In genomic region chr11:52641725-52642338, GRCm38 (mm10) we compare ENCODE assay signal across 9 mouse cellular contexts.
A peak's percentile ranks its signal among the peaks of the same experiment; 100 is the strongest.
DNase-seq lines count a peak whose midpoint lies in the region; ATAC-seq lines count a peak whose summit lies in the region.
"Had no signal": no experiment of that assay in that cellular context is flagged by ENCODE, and none has a peak within 500 bp of the region (broad histone marks: within the 10 kb centered on the region; RNA-seq: fewer than 3 reads in every experiment).

No protein-coding gene starts in this region.

- H3K9me3 ChIP-seq in hindbrain, embryonic 11.5 days (ENCODE audit: control insufficient read depth, low read length), result no peaks in the 10 kb centered on the region
- H3K9me3 ChIP-seq in hindbrain, embryonic 13.5 days, result no peaks in the 10 kb centered on the region
- no peaks in the 10 kb centered on the region for H3K9me3 ChIP-seq in forebrain, embryonic 15.5 days
- no peaks in the 10 kb centered on the region for H3K9me3 ChIP-seq in midbrain, embryonic 14.5 days (ENCODE audit: control insufficient read depth, low read length)

- peaks cover 8% of the 10 kb centered on the region; the same call in 1 of the 2 replicates for H3K4me1 ChIP-seq in hindbrain, embryonic 11.5 days (replicated peaks; ENCODE audit: control insufficient read depth, insufficient read depth, low read length)
- peaks cover 28% of the 10 kb centered on the region for H3K4me1 ChIP-seq in hindbrain, embryonic 13.5 days (replicated peaks)
- H3K4me1 ChIP-seq in forebrain, embryonic 15.5 days, result peaks cover 23% of the 10 kb centered on the region
- peaks cover 26% of the 10 kb centered on the region for H3K4me1 ChIP-seq in midbrain, embryonic 14.5 days (ENCODE audit: control insufficient read depth, insufficient read depth, low read length)
- H3K4me1 ChIP-seq: megakaryocyte, embryonic 14.5 days had no signal

- no peak overlapping the region for H3K9ac ChIP-seq in hindbrain, embryonic 11.5 days (ENCODE audit: low read depth, low read length)
- no peak overlapping the region for H3K9ac ChIP-seq in hindbrain, embryonic 13.5 days
- H3K9ac ChIP-seq in forebrain, embryonic 15.5 days (replicated peaks), result no peak overlapping the region
- no peak overlapping the region for H3K9ac ChIP-seq in midbrain, embryonic 14.5 days (replicated peaks; ENCODE audit: low read length)

- 5% methylated on average over 14 of the region's 14 CpGs for WGBS in hindbrain, embryonic 11.5 days
- 5% methylated on average over 14 of the region's 14 CpGs for WGBS in hindbrain, embryonic 13.5 days
- 7% methylated on average over 14 of the region's 14 CpGs for WGBS in forebrain, embryonic 15.5 days
- 5% methylated on average over 14 of the region's 14 CpGs for WGBS in midbrain, embryonic 14.5 days

- DNase-seq in hindbrain, embryonic 11.5 days (ENCODE audit: low spot score), result peak; percentile 47
- peak; percentile 50 for DNase-seq in embryo, embryonic 11 days
- DNase-seq in midbrain, embryonic 14.5 days, result peak; percentile 70
- DNase-seq in Muller cell, postnatal 12 days (ENCODE audit: inconsistent ontology term), result no peak
- DNase-seq in kidney, adult 18-20 months, result no peak
- DNase-seq: liver had no signal

- H3K4me3 ChIP-seq in hindbrain, embryonic 11.5 days (ENCODE audit: low read depth, low read length), result no peak overlapping the region
- H3K4me3 ChIP-seq in hindbrain, embryonic 13.5 days, result no peak overlapping the region
- H3K4me3 ChIP-seq in forebrain, embryonic 15.5 days, result no peak overlapping the region
- no peak overlapping the region for H3K4me3 ChIP-seq in midbrain, embryonic 14.5 days (replicated peaks; ENCODE audit: low read depth, low read length)
- H3K4me3 ChIP-seq: megakaryocyte, embryonic 14.5 days had no signal

- ATAC-seq in hindbrain, embryonic 11.5 days (ENCODE audit: low FRiP score), result peak; percentile 33; the same call in 1 of the 2 replicates
- no peak; the same call in 1 of the 2 replicates for ATAC-seq in hindbrain, embryonic 13.5 days (ENCODE audit: low FRiP score)
- peak; percentile 58 for ATAC-seq in forebrain, embryonic 15.5 days (replicated peaks)
- no peak for ATAC-seq in midbrain, embryonic 14.5 days (ENCODE audit: low FRiP score, low TSS enrichment)

- no peak overlapping the region for H3K4me2 ChIP-seq in hindbrain, embryonic 11.5 days (replicated peaks; ENCODE audit: low read depth, low read length)
- no peak overlapping the region for H3K4me2 ChIP-seq in hindbrain, embryonic 13.5 days
- H3K4me2 ChIP-seq in forebrain, embryonic 15.5 days (replicated peaks), result no peak overlapping the region
- H3K4me2 ChIP-seq in midbrain, embryonic 14.5 days (ENCODE audit: low read length), result no peak overlapping the region

- H3K36me3 ChIP-seq in hindbrain, embryonic 11.5 days (ENCODE audit: control insufficient read depth, insufficient read depth, low read length), result no peaks in the 10 kb centered on the region
- no peaks in the 10 kb centered on the region for H3K36me3 ChIP-seq in hindbrain, embryonic 13.5 days
- no peaks in the 10 kb centered on the region for H3K36me3 ChIP-seq in forebrain, embryonic 15.5 days
- H3K36me3 ChIP-seq in midbrain, embryonic 14.5 days (ENCODE audit: control insufficient read depth, insufficient read depth, low read length), result no peaks in the 10 kb centered on the region

- no peak overlapping the region for H3K27ac ChIP-seq in hindbrain, embryonic 11.5 days (ENCODE audit: low read depth, low read length)
- H3K27ac ChIP-seq in hindbrain, embryonic 13.5 days, result no peak overlapping the region
- no peak overlapping the region for H3K27ac ChIP-seq in forebrain, embryonic 15.5 days (replicated peaks)
- 0 out of 2 replicates have a peak overlapping the region, but pooled peaks have one; percentile 9 for H3K27ac ChIP-seq in midbrain, embryonic 14.5 days (replicated peaks; ENCODE audit: low read depth, low read length)

- no peaks in the 10 kb centered on the region for H3K27me3 ChIP-seq in hindbrain, embryonic 11.5 days (ENCODE audit: control insufficient read depth, insufficient read depth, low read length)
- peaks cover 11% of the 10 kb centered on the region; the same call in 1 of the 2 replicates for H3K27me3 ChIP-seq in hindbrain, embryonic 13.5 days
- H3K27me3 ChIP-seq in forebrain, embryonic 15.5 days, result no peaks in the 10 kb centered on the region
- H3K27me3 ChIP-seq in midbrain, embryonic 14.5 days (ENCODE audit: control insufficient read depth, insufficient read depth, low read length), result no peaks in the 10 kb centered on the region; the same call in 1 of the 2 replicates

Comparison
In these comparisons a context has a peak if more than half of its experiments do, and no peak if none do; other contexts are left out.
1. ATAC-seq: peak in hindbrain, embryonic 11.5 days (single experiment) and forebrain, embryonic 15.5 days (single experiment); none in hindbrain, embryonic 13.5 days (single experiment) and midbrain, embryonic 14.5 days (single experiment).
2. DNase-seq: peak in hindbrain, embryonic 11.5 days (single experiment), embryo, embryonic 11 days (single experiment) and midbrain, embryonic 14.5 days (single experiment); none in Muller cell, postnatal 12 days (single experiment) and kidney, adult 18-20 months (single experiment).